Mouse (Mus musculus) heart, adult 18-20 months (tissue): ENCODE measurements at regions not wholly inside any gene's neighbourhood (a gene's known extent, or its start where the extent isn't known, plus 50 kb on each side); places are given as distances from the start of the nearest gene placed in this dataset.
A peak's percentile ranks its signal among the peaks of the same experiment; 100 is the strongest.

Experiments
- DNase-seq, 2 experiments: peaks; one replicate each; pipeline ENCODE4 v3.0.0; 2021 to 2022; ENCODE audit warnings: mixed read lengths in 1 of 2

DNA sequence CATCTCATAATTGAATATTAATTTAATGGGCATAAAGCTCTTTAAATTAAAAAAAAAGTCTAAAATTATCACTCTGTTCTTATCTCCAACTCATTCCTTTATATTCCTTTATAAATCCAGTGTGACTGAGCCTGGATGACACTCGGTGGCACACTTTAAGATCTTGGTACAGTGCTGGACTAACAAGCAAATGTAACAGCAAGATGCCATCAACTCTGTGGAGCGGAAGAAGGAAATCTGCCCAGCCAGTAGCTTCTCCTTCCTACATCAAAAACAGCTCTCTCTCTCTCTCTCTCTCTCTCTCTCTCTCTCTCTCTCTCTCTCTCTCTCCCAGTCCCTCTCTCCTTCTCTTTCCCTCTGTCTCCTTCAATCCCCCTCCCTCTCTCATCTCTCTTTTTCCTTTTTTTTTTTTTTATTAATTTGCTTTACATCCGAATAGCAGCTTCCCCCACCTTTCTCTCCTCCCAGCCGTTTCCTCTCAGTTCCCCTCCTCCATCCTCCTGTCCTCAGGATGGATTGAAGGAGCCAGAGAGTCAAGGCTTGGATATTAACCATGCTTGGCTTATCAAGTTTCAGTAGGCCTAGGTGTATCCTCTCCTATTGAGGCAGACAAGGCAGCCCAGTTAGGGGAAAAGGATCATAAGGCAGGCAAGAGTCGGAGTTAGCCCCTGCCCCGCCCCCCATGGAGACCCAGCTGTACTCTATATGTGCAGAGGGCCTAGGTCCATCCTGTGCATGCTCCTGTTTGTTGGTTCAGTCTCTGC is 130.4 kb upstream of the Tmtc2 start:
- DNase-seq = no peak

DNA sequence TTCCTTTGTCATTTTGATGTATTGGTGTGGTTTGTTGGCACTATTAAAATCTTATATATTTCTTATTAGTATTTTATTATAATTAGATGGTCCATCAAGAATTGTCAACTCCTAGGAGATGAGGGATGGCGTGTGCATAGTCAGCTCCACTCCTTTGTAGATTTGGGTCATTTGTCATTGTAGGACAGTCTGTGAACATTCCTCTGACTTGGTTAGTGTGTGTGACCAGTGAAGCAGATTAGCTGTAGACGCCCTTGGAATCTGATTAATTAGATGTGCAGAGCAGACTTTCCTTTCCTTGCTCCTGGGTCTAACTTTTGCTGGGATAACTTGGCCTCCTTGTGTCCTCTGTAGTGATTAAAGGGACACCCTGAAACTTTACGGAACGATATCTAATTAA is 118.9 kb upstream of the Tmtc2 start:
- DNase-seq = no peak

GRCm38 (mm10) chr10:105689388-105689787 is 115.1 kb upstream of the Tmtc2 start:
- DNase-seq = no peak

DNA sequence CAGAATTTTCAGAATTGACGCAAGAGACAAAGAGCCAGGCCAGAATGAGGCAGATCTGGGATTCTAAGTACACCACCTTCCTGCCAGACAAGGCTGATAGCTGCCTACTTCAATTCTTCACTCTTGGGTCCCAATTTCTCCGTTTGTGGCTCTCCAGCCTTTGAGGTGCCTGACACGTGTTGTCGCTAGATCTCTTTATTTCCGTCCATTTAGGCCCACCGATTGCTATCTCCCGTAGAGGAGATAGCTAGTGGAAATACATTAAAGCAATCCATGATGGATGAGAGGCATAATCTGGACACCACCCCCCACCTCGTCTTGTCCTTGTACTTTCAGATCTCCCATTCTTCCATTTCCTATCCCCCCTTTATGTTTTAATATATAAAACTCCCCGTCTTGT is 114.6 kb upstream of the Tmtc2 start:
- DNase-seq = no peak

GRCm38 (mm10) chr10:105686876-105687275 is 112.6 kb upstream of the Tmtc2 start:
- DNase-seq = no peak

GRCm38 (mm10) chr10:105679598-105679997 is 105.3 kb upstream of the Tmtc2 start:
- DNase-seq = no peak

DNA sequence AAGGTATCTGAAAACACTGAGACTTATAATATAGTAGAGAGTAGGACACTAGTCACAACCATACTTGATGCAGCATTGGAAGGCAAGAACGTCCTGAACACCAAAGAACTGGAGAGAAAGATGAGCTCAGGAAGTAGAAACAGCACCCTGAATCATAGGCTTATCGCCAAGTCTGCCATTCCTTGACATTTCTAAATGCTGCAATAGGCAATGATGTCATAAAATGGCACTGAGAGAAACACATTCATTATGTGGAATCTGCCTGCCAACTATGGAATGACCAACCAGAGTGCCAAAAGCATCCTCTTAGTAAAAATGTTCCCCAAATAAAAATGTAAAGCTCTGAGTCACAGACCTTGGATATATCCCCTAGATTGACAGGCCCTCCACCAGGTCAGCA is 92.7 kb upstream of the Tmtc2 start:
- DNase-seq = no peak

GRCm38 (mm10) chr10:105660761-105661160 is 86.5 kb upstream of the Tmtc2 start:
- no peak for DNase-seq

DNA sequence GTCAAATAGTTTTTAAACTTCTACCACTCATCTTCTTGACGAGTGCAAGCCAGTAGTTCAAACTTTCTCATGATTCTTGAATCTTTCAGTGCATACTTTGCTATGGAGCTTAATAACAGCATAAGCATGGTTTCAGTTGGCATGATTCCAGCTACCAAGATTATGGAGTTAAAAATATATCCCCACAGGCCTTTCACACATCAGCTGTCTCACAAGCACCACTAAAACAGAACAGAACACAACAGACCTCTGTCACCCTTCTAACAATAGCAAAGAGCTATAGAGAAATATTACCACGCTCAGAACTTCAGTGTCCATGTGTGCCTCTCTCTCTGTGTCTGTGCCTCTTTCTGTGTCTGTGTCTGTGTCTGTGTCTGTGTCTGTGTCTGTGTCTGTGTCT is 82.5 kb upstream of the Tmtc2 start:
- DNase-seq = peak; percentile 9

DNA sequence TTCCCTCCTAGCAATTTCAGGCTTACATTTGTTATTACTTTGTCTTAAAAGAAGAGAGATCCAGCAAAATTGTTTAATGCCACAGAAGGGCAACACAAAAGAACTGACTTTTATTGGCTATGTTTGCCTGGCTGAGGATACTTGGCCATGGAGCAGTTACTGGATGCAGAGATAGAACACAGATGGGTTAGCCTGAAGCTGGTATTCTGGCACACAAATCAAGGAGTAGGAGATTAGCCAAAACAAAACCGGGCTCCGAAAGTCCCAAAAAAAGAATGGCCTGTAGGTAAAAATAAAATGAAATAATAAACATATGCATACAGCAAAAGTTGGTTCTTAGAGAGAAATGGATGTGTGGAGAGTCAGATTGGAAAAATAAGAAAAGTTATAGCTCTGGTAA is 78.2 kb upstream of the Tmtc2 start:
- no peak for DNase-seq

DNA sequence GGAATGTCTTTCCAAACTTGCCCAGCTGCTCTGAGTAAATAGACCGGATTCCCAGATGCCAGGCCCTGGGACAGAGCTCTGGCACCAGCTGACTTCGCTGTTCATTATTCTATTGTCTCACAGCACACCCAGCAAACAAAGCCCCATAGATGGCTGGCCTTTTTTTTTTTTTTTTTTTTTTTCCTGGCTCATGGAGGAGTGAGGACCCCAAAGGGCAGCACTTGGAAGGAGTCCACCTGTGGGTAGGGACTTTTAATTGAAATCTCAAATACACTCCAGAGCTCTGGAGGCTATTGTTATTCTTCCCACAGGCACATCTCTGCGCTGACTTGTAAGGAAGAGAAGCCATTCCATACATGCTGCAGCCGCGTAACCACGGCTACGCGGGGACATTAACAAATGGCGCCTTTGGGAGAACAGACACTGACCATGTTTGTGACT is 64.8 kb upstream of the Tmtc2 start:
- no peak for DNase-seq

DNA sequence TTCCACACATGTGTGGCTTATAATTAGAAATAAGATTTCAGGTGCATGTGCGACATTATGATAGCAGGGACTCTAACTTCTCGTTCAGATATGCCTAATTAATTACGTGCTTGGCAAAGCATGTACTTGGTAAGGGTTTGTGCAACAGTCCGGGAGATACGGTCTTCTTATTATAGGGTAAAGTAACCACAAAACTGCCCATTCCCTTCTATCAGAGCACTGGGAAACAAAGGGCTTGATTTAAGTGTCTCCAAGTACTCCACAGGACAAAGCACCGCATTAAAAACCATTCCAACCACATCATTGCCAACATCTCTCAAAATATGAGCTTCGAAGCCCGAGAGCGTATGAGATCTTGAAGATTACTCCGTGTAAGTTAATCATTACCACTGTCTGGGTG is 64.2 kb upstream of the Tmtc2 start:
- no peak for DNase-seq

DNA sequence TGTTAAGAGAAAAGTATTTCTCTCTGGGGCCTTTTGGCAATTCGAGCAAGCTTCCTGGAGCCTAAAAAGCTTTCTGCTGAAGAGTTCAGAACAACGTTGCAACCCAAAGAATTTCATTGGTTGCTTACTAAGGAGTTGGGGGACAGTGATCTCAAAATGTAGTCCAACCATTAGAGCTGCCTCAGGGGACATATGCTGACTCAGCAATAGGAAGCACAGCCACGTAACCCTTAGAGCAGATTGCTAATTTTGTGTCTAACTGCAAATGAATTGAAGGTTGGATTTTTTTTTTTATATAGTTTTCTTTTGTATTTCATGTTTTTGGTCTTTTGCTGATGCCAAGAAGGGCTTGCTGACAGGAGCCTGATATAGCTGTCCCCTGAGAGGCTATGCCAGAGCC is 52.6 kb upstream of the Tmtc2 start:
- DNase-seq = no peak

- DNase-seq = no peak
Observed at GRCm38 (mm10) chr10:105625324-105625950, 51.2 kb upstream of the Tmtc2 start.
